Mouse (Mus musculus) forebrain, embryonic 14.5 days (tissue): ENCODE results near the gene Zan. TPM values are rescaled to one million over a fixed set of nuclear protein-coding genes. Genes with fewer than 3 reads are reported as not detected.

Source experiments
- ATAC-seq: fragments of 200-750 bp; cut with Nextera tagmentation; 2 replicates; pipeline ENCODE4 v1.8.0; 2017; ENCODE audit warnings: mild to moderate bottlenecking, moderate library complexity
- DNase-seq: peaks from one replicate; pipeline ENCODE4 v3.0.0-alpha.2; 2015; ENCODE audit warnings: low spot score
- H3K27ac ChIP-seq: fragments of 300-500 bp; sonication (generic); 2 replicates; pipeline ENCODE4 v1.5.1; 2014; ENCODE audit warnings: low read depth, mild to moderate bottlenecking, control low read depth, low read length, moderate library complexity
- H3K27me3 ChIP-seq: fragments of 300-500 bp; sonication (generic); replicated peaks from 2 replicates; pipeline ENCODE4 v1.6.1; 2014; ENCODE audit warnings: low read length, control low read depth, mixed read lengths; ENCODE audit not compliant: control insufficient read depth, insufficient read depth
- H3K36me3 ChIP-seq: fragments of 300-500 bp; sonication (generic); 2 replicates; pipeline ENCODE4 v1.6.1; 2014; ENCODE audit warnings: low read length, control low read depth; ENCODE audit not compliant: control insufficient read depth, insufficient read depth
- H3K4me1 ChIP-seq: fragments of 300-500 bp; sonication (generic); 2 replicates; pipeline ENCODE4 v1.6.1; 2014; ENCODE audit warnings: antibody characterized with exemption, low read length, control low read depth; ENCODE audit not compliant: control insufficient read depth, insufficient read depth
- H3K4me2 ChIP-seq: fragments of 300-500 bp; sonication (generic); 2 replicates; pipeline ENCODE4 v1.6.1; 2014; ENCODE audit warnings: mild to moderate bottlenecking, control low read depth, low read length
- H3K4me3 ChIP-seq: fragments of 300-500 bp; sonication (generic); 2 replicates; pipeline ENCODE4 v1.5.1; 2014; ENCODE audit warnings: low read depth, low read length, control low read depth
- H3K9ac ChIP-seq: fragments of 300-500 bp; sonication (generic); 2 replicates; pipeline ENCODE4 v1.6.1; 2014; ENCODE audit warnings: mild to moderate bottlenecking, low read length, control low read depth, moderate library complexity
- H3K9me3 ChIP-seq: fragments of 300-500 bp; sonication (generic); replicated peaks from 2 replicates; pipeline ENCODE4 v1.6.1; 2016; ENCODE audit warnings: low read length, control low read depth, mixed read lengths; ENCODE audit not compliant: control insufficient read depth
- WGBS: fragments of 180-500 bp; shearing (Covaris S2); extraction: QIAGEN DNeasy Blood & Tissue Kit; methylation state at CpG from one replicate; pipeline ENCODE4 v1.1.7; 2014; 5-methylcytosine and 5-hydroxymethylcytosine counted together
- polyA plus RNA-seq: library from polyadenylated mRNA; unstranded; fragments of >200 nt; fragmentation: Nextera tagmentation; extraction: Ambion mirVana; gene quantifications from 2 replicates; pipeline ENCODE4 v1.2.1, GENCODE M21; 2014

Gene Zan
- polyA plus RNA-seq, result 0.04 and 0.05 TPM in 2 replicates

DNA sequence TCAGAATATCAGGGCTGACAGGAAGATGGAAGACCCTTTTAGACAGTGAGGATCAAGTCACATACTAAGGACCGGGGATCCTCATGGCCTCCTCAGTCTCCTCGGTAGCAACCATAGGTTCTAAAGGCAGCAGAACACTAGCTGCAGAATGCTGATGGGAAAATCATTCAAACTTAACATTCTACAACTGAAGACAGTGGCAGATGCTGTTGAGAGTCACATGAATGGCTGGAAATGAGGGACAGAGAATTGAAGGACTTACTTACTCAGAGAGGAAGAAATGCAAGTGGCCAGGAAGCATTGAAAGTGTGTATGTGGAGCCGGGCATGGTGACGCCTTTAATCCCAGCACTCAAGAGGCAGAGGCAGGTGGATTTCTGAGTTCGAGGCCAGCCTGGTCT, at the start of gene Zan:
Gene Zan (minus strand): TSS at position 101 of the 400 bp plus-strand sequence.
- WGBS, result 83% methylated on average over 5 of the region's 5 CpGs
- Histone ChIP-seq H3K4me3 (no peak within 1 kb of the TSS), H3K36me3 (no peaks in the 10 kb centered on the region), H3K9me3 (no peaks in the 10 kb centered on the region), H3K9ac (no peak within 1 kb of the TSS), H3K27me3 (no peaks in the 10 kb centered on the region), H3K4me1 (no peaks in the 10 kb centered on the region), H3K4me2 (no peak within 1 kb of the TSS), H3K27ac (no peak within 1 kb of the TSS)
- ATAC-seq, result no peak
- no peak for DNase-seq

DNA sequence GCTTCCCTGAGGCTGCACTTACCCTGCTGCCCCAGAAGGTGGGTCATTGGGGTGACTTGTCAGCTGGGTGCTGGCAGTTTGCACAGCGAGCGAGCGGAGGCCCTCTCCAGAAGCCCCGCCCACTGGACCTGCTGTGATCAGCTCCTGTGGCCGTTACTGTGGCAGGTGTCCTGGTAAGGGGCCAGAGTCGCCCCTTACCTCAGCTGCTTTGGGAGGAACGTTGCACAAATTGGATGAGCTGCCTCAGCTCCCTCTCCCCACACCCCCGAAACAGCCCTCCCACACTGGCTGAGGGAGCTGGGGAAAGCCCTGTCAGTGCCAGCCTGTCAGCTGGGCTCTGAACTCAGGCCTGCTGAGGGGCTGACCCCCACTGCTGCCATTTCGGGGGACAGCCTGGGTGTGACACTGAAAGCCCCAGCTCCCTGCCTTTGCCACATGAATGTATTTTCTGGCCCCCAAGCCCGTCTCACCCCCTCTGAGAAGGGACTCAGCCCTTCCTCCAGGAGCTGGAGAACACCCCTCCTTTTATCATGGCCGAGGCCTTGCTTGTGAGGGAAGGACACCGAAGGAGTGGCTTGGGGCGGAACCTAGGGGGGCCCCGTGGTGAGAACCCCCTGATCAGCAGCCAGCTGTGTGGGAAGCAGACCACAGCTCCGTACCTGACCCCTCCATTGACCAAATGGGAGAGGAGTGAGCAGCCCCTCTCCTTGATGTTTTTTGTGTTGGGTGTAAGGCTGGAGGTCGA, 49.5 kb upstream of the Zan start:
- peak; percentile 56 for DNase-seq
- H3K36me3 ChIP-seq, result peaks cover 86% of the 10 kb centered on the region

DNA sequence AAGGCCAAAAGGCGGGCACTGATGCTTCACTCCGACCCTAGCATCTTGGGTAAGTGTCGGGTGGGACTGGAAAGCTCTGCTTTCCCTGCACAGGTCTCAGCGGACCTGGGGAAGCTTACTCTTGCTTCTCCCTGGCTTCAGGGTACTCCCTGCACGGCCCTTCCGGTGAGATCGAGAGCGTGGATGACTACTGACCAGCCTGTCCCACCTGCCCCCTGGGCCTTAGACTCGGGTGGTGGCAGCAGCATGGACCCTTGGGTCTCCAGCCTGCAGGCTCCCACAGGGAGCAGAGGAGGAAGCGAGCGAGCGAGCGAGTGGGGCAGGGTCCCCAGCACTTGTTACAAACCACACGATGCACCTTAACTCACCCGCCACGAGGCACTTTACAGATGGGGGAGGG, 48.6 kb upstream of the Zan start:
- Histone ChIP-seq H3K36me3 (peaks cover 95% of the 10 kb centered on the region), H3K4me1 (peaks cover 7% of the 10 kb centered on the region; the same call in 1 of the 2 replicates), H3K9ac (no peak overlapping the region), H3K4me3 (no peak overlapping the region), H3K4me2 (no peak overlapping the region), H3K27ac (peak overlapping the region; percentile 23; the same call in 1 of the 2 replicates), H3K9me3 (no peaks in the 10 kb centered on the region), H3K27me3 (no peaks in the 10 kb centered on the region)
- no peak for ATAC-seq
- WGBS, result 77% methylated on average over 16 of the region's 16 CpGs
- DNase-seq, result no peak

More for the DNA sequence above, 49.5 kb upstream of the Zan start:
- H3K27me3 ChIP-seq, result no peaks in the 10 kb centered on the region
- H3K9ac ChIP-seq, result no peak overlapping the region
- no peak for ATAC-seq
- H3K4me1 ChIP-seq, result peaks cover 7% of the 10 kb centered on the region; the same call in 1 of the 2 replicates
- peak overlapping the region; percentile 52 for H3K27ac ChIP-seq
- H3K4me3 ChIP-seq, result no peak overlapping the region
- H3K9me3 ChIP-seq, result no peaks in the 10 kb centered on the region
- no peak overlapping the region for H3K4me2 ChIP-seq
- 42% methylated on average over 16 of the region's 16 CpGs for WGBS

DNA sequence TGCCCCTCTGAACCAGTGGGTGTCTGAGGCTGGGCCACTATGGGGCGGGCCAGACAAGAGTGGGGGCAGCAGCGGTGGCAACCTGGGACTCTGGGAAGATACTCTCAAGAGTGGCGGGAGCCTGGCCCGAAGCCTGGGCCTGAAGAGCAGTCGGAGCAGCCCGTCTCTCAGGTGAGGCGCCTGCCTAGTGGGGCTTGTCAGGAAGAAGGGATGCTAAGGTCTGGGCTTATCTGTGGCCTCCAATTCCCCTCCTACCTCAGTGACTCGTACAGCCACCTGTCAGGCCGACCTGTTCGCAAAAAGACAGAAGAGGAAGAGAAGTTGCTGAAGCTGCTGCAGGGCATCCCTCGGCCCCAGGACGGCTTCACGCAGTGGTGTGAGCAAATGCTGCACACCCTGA, 47.8 kb upstream of the Zan start:
- H3K27me3 ChIP-seq, result no peaks in the 10 kb centered on the region
- H3K36me3 ChIP-seq, result peaks cover 97% of the 10 kb centered on the region
- no peak overlapping the region for H3K4me3 ChIP-seq
- no peak for ATAC-seq
- no peak overlapping the region for H3K4me2 ChIP-seq
- H3K4me1 ChIP-seq, result peaks cover under 1% of the 10 kb centered on the region; the same call in 1 of the 2 replicates
- no peaks in the 10 kb centered on the region for H3K9me3 ChIP-seq
- H3K27ac ChIP-seq, result 0 out of 2 replicates have a peak overlapping the region, but pooled peaks have one; percentile 14
- no peak for DNase-seq
- no peak overlapping the region for H3K9ac ChIP-seq
- WGBS, result 89% methylated on average over 13 of the region's 13 CpGs

DNA sequence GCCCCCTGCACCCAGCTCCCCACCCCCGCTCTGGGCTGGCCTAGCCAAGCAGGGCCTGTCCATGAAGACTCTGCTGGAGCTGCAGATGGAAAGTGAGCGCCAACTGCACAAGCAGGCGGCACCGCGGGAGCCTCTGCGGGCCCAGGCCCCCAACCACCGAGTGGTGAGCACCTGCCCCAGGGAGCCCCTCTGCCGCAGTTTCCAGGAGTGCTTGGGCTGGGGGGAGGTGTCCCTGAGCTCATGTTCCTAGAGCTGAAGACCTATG, 47.3 kb upstream of the Zan start:
- Histone ChIP-seq H3K4me1 (no peaks in the 10 kb centered on the region), H3K9ac (no peak overlapping the region), H3K4me3 (no peak overlapping the region), H3K4me2 (no peak overlapping the region), H3K27me3 (no peaks in the 10 kb centered on the region), H3K27ac (no peak overlapping the region), H3K36me3 (peaks cover 97% of the 10 kb centered on the region), H3K9me3 (no peaks in the 10 kb centered on the region)
- WGBS, result 89% methylated on average over 8 of the region's 8 CpGs
- DNase-seq (no peak), ATAC-seq (no peak)

DNA sequence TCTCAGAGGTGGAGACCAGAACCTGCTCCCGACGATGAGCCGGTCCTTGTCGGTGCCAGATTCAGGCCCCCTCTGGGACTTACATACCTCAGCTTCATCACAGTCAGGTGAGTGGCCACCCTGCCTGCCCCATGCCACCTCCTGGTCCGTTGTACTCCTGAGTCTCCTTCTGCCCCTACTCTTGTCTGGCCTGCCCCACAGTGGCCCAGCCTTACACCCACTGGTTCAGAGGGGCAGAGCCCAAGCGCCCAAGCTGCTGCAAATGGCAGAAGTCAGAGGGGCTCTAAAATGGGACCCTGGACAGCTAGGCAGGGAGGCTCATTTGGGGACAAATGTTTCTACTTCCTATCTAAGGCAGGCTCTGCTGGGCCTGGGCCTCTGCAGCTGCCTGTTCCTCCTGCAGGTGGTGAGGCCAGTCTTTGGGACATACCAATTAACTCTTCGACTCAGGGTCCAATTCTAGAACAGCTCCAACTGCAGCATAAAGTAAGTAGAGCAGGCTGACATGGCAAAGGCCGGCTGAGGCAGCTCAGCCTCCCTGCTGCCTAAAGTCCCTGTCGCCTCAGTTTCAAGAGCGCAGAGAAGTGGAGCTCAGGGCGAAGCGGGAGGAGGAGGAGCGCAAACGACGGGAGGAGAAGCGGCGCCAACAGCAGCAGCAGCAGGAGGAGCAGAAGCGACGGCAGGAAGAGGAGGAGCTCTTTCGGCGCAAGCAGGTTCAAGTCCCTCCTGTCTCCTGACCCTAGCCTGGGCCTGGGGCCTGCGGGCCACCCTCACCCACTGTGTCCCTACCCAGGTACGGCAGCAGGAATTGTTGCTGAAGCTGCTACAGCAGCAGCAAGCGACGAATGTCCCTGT, 46.8 kb upstream of the Zan start:
- ATAC-seq (no peak), DNase-seq (no peak)
- Histone ChIP-seq H3K4me3 (no peak overlapping the region), H3K4me1 (no peaks in the 10 kb centered on the region), H3K9me3 (no peaks in the 10 kb centered on the region), H3K27me3 (no peaks in the 10 kb centered on the region), H3K9ac (no peak overlapping the region), H3K4me2 (no peak overlapping the region), H3K27ac (no peak overlapping the region), H3K36me3 (peaks cover 97% of the 10 kb centered on the region)
- WGBS, result 80% methylated on average over 25 of the region's 25 CpGs

DNA sequence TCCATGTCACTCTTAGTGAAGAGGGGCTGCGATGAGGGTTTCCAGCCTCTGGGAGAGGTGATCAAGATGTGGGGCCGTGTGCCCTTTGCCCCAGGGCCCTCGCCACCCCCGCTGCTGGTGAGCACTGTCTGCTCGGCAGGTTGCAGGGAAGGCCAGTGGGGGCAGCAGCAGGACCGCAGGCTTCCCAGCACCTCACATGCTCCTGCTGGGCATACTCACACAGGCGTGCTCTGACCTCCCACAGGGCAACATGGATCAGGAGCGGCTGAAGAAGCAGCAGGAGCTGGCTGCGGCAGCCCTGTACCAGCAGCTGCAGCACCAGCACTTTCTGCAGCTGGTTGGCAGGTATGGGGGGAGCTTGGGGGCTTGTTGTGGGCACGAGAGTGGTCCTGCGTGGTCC, 45.8 kb upstream of the Zan start:
- H3K27me3 ChIP-seq, result no peaks in the 10 kb centered on the region
- no peak overlapping the region for H3K27ac ChIP-seq
- ATAC-seq, result no peak
- H3K9ac ChIP-seq, result no peak overlapping the region
- H3K9me3 ChIP-seq, result no peaks in the 10 kb centered on the region
- DNase-seq, result no peak
- H3K36me3 ChIP-seq, result peaks cover 90% of the 10 kb centered on the region
- H3K4me2 ChIP-seq, result no peak overlapping the region
- 74% methylated on average over 11 of the region's 11 CpGs for WGBS
- no peaks in the 10 kb centered on the region for H3K4me1 ChIP-seq
- H3K4me3 ChIP-seq, result no peak overlapping the region

DNA sequence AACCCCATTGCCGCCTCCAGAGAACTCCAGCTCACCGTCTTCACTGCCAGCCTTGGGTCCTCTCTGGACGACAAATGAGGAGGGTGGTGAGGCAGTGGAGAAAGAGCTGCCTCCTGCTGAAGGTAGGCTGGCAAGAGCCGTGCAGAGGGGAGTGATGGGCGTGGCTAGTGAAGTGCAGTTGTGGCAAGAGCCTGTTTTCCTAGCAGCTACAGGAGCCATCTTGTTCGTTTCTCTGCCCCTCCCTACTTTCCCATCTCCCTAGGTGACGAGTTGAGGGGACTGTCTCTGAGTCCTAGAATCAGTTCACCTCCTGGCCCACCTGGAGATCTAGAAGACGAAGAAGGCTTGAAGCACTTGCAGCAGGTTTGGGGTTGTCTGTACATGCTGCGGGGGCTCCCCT, 45.0 kb upstream of the Zan start:
- 81% methylated on average over 9 of the region's 9 CpGs for WGBS
- no peak overlapping the region for H3K9ac ChIP-seq
- ATAC-seq (no peak), DNase-seq (no peak)
- no peaks in the 10 kb centered on the region for H3K4me1 ChIP-seq
- H3K9me3 ChIP-seq, result no peaks in the 10 kb centered on the region
- no peak overlapping the region for H3K4me2 ChIP-seq
- H3K27ac ChIP-seq, result no peak overlapping the region
- H3K36me3 ChIP-seq, result peaks cover 89% of the 10 kb centered on the region
- H3K27me3 ChIP-seq, result no peaks in the 10 kb centered on the region
- H3K4me3 ChIP-seq, result no peak overlapping the region
